Mouse (Mus musculus) forebrain, postnatal 0 days (tissue): ENCODE data around the gene Mesp2. TPM values are rescaled to one million over a fixed set of nuclear protein-coding genes. Genes with fewer than 3 reads are reported as not detected.

Experiments used
- ATAC-seq: fragments of 200-750 bp; cut with Nextera tagmentation; 2 replicates; pipeline ENCODE4 v1.8.0; 2017; ENCODE audit warnings: mild to moderate bottlenecking, moderate library complexity
- DNase-seq: peaks from one replicate; pipeline ENCODE4 v3.0.0-alpha.2; 2015
- H3K27ac ChIP-seq: fragments of 300-500 bp; sonication (generic); 2 replicates; pipeline ENCODE4 v1.5.1; 2014; ENCODE audit warnings: low read depth, mild to moderate bottlenecking, antibody characterized with exemption, low read length, moderate library complexity, mixed read lengths
- H3K27me3 ChIP-seq: fragments of 300-500 bp; sonication (generic); 2 replicates; pipeline ENCODE4 v1.6.1; 2014; ENCODE audit warnings: mild to moderate bottlenecking, low read length, mixed read lengths; ENCODE audit not compliant: insufficient read depth
- H3K36me3 ChIP-seq: fragments of 300-500 bp; sonication (generic); 2 replicates; pipeline ENCODE4 v1.6.1; 2014; ENCODE audit warnings: mild to moderate bottlenecking, moderate library complexity; ENCODE audit not compliant: insufficient read depth
- H3K4me1 ChIP-seq: fragments of 300-500 bp; sonication (generic); 2 replicates; pipeline ENCODE4 v1.6.1; 2014; ENCODE audit warnings: antibody characterized with exemption; ENCODE audit not compliant: insufficient read depth
- H3K4me2 ChIP-seq: fragments of 300-500 bp; sonication (generic); 2 replicates; pipeline ENCODE4 v1.6.1; 2014; ENCODE audit warnings: low read depth, mild to moderate bottlenecking, moderate library complexity
- H3K4me3 ChIP-seq: fragments of 300-500 bp; sonication (generic); 2 replicates; pipeline ENCODE4 v1.5.1; 2014; ENCODE audit warnings: low read depth, low read length, mixed read lengths
- H3K9ac ChIP-seq: fragments of 300-500 bp; sonication (generic); 2 replicates; pipeline ENCODE4 v1.6.1; 2014; ENCODE audit warnings: mild to moderate bottlenecking
- H3K9me3 ChIP-seq: fragments of 300-500 bp; sonication (generic); 2 replicates; pipeline ENCODE4 v1.6.1; 2016; ENCODE audit warnings: low read length
- CTCF ChIP-seq: sonication (generic); IDR thresholded peaks from 2 replicates; pipeline ENCODE4 v1.5.1; 2016; ENCODE audit warnings: antibody characterized with exemption, control low read depth, low read depth
- WGBS: fragments of 180-500 bp; shearing (Covaris S2); extraction: QIAGEN DNeasy Blood & Tissue Kit; methylation state at CpG from one replicate; pipeline ENCODE4 v1.1.7; 2014; 5-methylcytosine and 5-hydroxymethylcytosine counted together
- polyA plus RNA-seq: library from polyadenylated mRNA; unstranded; fragments of >200 nt; fragmentation: Nextera tagmentation; extraction: Ambion mirVana; gene quantifications from 2 replicates; pipeline ENCODE4 v1.2.1, GENCODE M21; 2015
- total RNA-seq: library from RNA; depleted of rRNA; stranded (reverse); fragments of >200 nt; gene quantifications from 2 replicates; pipeline ENCODE4 v1.2.3, GENCODE M21; 2014; rRNA removed

The Mesp2 gene
- total and polyA plus RNA-seq, 2 experiments from 2014 or later = 1.00 to 2.1 TPM

- DNase-seq (no peak), ATAC-seq (no peak)
- 92% methylated on average over 8 of the region's 8 CpGs for WGBS
- H3K4me2 ChIP-seq = no peak overlapping the region
- H3K9ac ChIP-seq = no peak overlapping the region
- H3K27me3 ChIP-seq = no peaks in the 10 kb centered on the region
- TF ChIP-seq CTCF = no peak
- H3K9me3 ChIP-seq = no peaks in the 10 kb centered on the region
- no peaks in the 10 kb centered on the region for H3K36me3 ChIP-seq
- no peak overlapping the region for H3K4me3 ChIP-seq
- H3K27ac ChIP-seq = no peak overlapping the region
- no peaks in the 10 kb centered on the region for H3K4me1 ChIP-seq
Measured at GRCm38 (mm10) chr7:79861794-79862193, 51.3 kb downstream of the Mesp2 start.

Other genes with a start within 250 kb of the Mesp2 start
- gene Rhcg, start 193.1 kb upstream of the Mesp2 start, total RNA-seq = 2.0 TPM in 2 replicates
- 2.9 and 4.3 TPM in 2 replicates for gene Rhcg, start 193.1 kb upstream of the Mesp2 start, polyA plus RNA-seq
- gene Ticrr, start 150.5 kb upstream of the Mesp2 start, total RNA-seq = 1.1 and 1.8 TPM in 2 replicates
- gene Ticrr, start 150.5 kb upstream of the Mesp2 start, polyA plus RNA-seq = 0.50 and 1.2 TPM in 2 replicates
- 5.7 and 6.4 TPM in 2 replicates for gene Kif7, start 95.0 kb upstream of the Mesp2 start, total RNA-seq
- 1.4 and 2.0 TPM in 2 replicates for gene Kif7, start 95.0 kb upstream of the Mesp2 start, polyA plus RNA-seq
- 0.31 TPM in 1 of 2 replicates, not detected in the other for gene Plin1, start 77.8 kb upstream of the Mesp2 start, total RNA-seq
- gene Plin1, start 77.8 kb upstream of the Mesp2 start, polyA plus RNA-seq = 0.21 TPM in 1 of 2 replicates, not detected in the other
- gene Pex11a, start 67.6 kb upstream of the Mesp2 start, total RNA-seq = 1.3 and 2.1 TPM in 2 replicates
- 16.9 and 17.3 TPM in 2 replicates for gene Pex11a, start 67.6 kb upstream of the Mesp2 start, polyA plus RNA-seq
- 0.46 and 0.86 TPM in 2 replicates for gene Wdr93, start 67.6 kb upstream of the Mesp2 start, total RNA-seq
- 0.29 and 0.81 TPM in 2 replicates for gene Wdr93, start 67.6 kb upstream of the Mesp2 start, polyA plus RNA-seq
- gene Mesp1, start 16.9 kb upstream of the Mesp2 start, total RNA-seq = 0.23 and 1.6 TPM in 2 replicates
- 0.77 and 1.1 TPM in 2 replicates for gene Mesp1, start 16.9 kb upstream of the Mesp2 start, polyA plus RNA-seq
- 3.4 and 5.8 TPM in 2 replicates for gene Anpep, start 50.3 kb downstream of the Mesp2 start, total RNA-seq
- 3.7 and 4.7 TPM in 2 replicates for gene Anpep, start 50.3 kb downstream of the Mesp2 start, polyA plus RNA-seq
- 32.1 and 38.0 TPM in 2 replicates for gene Ap3s2, start 109.9 kb downstream of the Mesp2 start, total RNA-seq
- 36.7 and 39.0 TPM in 2 replicates for gene Ap3s2, start 109.9 kb downstream of the Mesp2 start, polyA plus RNA-seq
- 19.5 and 22.8 TPM in 2 replicates for gene Arpin, start 124.6 kb downstream of the Mesp2 start, total RNA-seq
- 10.5 and 12.5 TPM in 2 replicates for gene Arpin, start 124.6 kb downstream of the Mesp2 start, polyA plus RNA-seq
- gene Zfp710, start 214.1 kb downstream of the Mesp2 start, total RNA-seq = 22.5 and 30.6 TPM in 2 replicates
- gene Zfp710, start 214.1 kb downstream of the Mesp2 start, polyA plus RNA-seq = 9.6 and 12.3 TPM in 2 replicates